Mouse (Mus musculus) adrenal gland, postnatal 4 days (tissue): ENCODE data around the gene Cep112. TPM values are rescaled to one million over a fixed set of nuclear protein-coding genes. Genes with fewer than 3 reads are reported as not detected.

Experiments
- DNase-seq, 2 experiments: peaks; one replicate each; pipeline ENCODE4 v3.0.0; 2021 to 2022; ENCODE audit warnings: low spot score in 2 of 2, mixed read lengths in 2 of 2
- total RNA-seq, 2 experiments: library from RNA; stranded (reverse); gene quantifications; 2 replicates each; pipeline ENCODE4 v1.2.3; 2021

The Cep112 gene
- total RNA-seq, 2 experiments from 2014 or later: 24.5 to 26.1 TPM

- no peak for DNase-seq
These were observed 19.0 kb downstream of the Cep112 start for GRCm38 (mm10) chr11:108443893-108444563.

GRCm38 (mm10) chr11:108447148-108447547 lies 22.2 kb downstream of the Cep112 start:
- DNase-seq: no peak

GRCm38 (mm10) chr11:108449811-108450210 lies 24.8 kb downstream of the Cep112 start:
- DNase-seq: peak; percentile 45 to 52

GRCm38 (mm10) chr11:108459599-108459998 lies 34.6 kb downstream of the Cep112 start:
- no peak for DNase-seq

GRCm38 (mm10) chr11:108464138-108464537 lies 39.1 kb downstream of the Cep112 start:
- no peak for DNase-seq

- no peak for DNase-seq
These were observed 39.8 kb downstream of the Cep112 start for GRCm38 (mm10) chr11:108464715-108465301.

GRCm38 (mm10) chr11:108475738-108476137 lies 50.7 kb downstream of the Cep112 start:
- DNase-seq: no peak

GRCm38 (mm10) chr11:108476226-108476625 lies 51.2 kb downstream of the Cep112 start:
- DNase-seq: no peak

- DNase-seq: no peak
These were observed 59.0 kb downstream of the Cep112 start for GRCm38 (mm10) chr11:108483976-108484375.

- DNase-seq: no peak
These were observed 63.3 kb downstream of the Cep112 start for GRCm38 (mm10) chr11:108488256-108488655.

- DNase-seq: no peak
These were observed 64.9 kb downstream of the Cep112 start for GRCm38 (mm10) chr11:108489863-108490262.

- no peak for DNase-seq
These were observed 83.2 kb downstream of the Cep112 start for GRCm38 (mm10) chr11:108508190-108508589.

GRCm38 (mm10) chr11:108527725-108528363 lies 102.9 kb downstream of the Cep112 start:
- no peak for DNase-seq

GRCm38 (mm10) chr11:108532901-108533300 lies 107.9 kb downstream of the Cep112 start:
- no peak for DNase-seq

GRCm38 (mm10) chr11:108534014-108534413 lies 109.0 kb downstream of the Cep112 start:
- no peak for DNase-seq

- DNase-seq: no peak
These were observed 128.1 kb downstream of the Cep112 start for GRCm38 (mm10) chr11:108552997-108553622.

- no peak for DNase-seq
These were observed 128.9 kb downstream of the Cep112 start for GRCm38 (mm10) chr11:108553881-108554280.

GRCm38 (mm10) chr11:108558544-108558943 lies 133.6 kb downstream of the Cep112 start:
- DNase-seq: no peak

GRCm38 (mm10) chr11:108559506-108559905 lies 134.5 kb downstream of the Cep112 start:
- no peak for DNase-seq

- DNase-seq: no peak
These were observed 137.1 kb downstream of the Cep112 start for GRCm38 (mm10) chr11:108562076-108562475.

- DNase-seq: no peak
These were observed 161.7 kb downstream of the Cep112 start for GRCm38 (mm10) chr11:108586551-108587184.
